Mouse (Mus musculus) natural killer cell, adult 2 months (primary cell): ENCODE results near the gene Olfr33.

Source experiments
- DNase-seq, 2 experiments: peaks; one replicate each; pipeline ENCODE4 v3.0.0; 2022; ENCODE audit warnings: low spot score in 2 of 2

Olfr33 gene

DNA sequence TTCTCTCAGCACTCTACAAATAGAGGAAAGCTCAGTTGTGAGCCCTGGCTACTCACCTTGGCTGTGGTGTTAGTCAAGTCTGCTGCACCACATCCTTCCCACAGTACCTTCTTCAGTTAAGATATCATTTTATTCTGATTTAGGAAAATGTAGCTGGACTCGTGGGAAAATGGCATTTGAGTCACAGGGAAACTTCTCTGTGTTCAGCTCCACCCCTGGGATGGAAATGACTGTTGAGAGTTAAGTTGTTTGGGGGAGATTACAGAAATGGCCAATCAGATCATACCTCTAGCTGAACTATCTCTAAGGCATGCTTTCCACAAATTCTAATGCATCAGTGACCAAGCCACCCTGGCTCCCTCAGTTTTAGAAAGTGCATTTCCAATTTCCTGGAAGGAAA lies at the start of gene Olfr33:
Olfr33 (minus strand) TSS at position 101 of the 400 bp plus-strand sequence.
- no peak for DNase-seq

DNA sequence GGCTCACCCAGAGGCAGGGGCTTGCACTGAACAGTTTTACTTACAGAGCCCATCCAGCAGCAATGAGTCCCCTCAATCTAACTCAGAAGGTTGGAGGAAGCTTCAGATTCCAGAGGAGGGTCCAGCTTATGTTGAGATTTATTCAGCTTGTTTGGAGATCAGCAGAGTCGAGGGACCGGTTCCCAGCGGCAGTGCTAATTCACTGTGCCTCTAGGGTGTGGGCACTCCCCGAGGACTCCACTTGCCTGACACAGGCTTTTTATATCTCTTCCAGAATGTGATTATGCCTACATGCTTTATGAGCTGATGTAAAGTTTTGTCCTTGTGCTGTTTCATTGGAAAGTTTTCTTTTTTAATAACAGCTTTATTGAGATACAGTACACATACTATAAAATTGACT lies 40.4 kb upstream of the Olfr33 start, which contains the start of the genes Olfr560 and Olfr78:
Olfr560 (minus strand) TSS at position 101 of the 400 bp plus-strand sequence.
Olfr78 (minus strand) TSS at position 206 of the 400 bp plus-strand sequence.
- DNase-seq = no peak

DNA sequence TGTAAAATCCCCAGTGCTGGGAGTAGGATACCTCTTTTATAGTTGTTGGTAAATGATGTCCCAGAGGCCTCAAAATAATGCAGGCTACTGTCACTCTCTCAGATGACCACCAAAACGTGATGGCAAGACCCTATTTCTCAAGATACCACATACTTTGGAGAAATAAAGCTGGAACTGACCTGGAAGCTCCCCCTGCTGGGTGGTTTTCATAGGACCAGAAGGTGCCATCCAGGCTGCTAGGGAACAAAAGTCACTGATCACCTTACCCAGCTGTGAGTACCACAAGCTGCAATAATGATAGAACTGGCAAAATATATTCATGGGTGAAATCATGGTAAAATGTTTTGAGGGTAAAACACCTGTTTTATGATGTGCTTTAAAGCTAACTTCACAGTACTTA lies 33.2 kb upstream of the Olfr33 start:
- no peak for DNase-seq

DNA sequence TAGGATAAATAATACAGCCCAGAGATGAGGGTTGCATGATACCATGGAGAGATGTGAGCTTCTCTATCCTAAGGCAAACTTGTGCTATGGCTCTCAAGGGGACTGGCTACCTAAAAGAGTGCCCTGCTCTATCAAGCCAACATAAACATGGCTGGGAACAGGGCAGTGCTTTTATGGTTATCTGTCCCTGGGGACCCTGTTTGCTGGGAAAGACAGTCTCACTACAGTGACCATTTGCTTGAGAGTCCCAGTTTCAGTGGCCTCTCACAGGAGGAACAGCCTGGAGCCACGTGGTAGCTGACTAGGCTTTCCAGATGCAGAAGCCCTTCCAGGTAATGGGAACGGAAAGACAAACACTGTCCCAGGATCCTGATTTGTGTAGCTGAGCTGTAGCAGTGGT lies 18.8 kb upstream of the Olfr33 start:
- no peak for DNase-seq

DNA sequence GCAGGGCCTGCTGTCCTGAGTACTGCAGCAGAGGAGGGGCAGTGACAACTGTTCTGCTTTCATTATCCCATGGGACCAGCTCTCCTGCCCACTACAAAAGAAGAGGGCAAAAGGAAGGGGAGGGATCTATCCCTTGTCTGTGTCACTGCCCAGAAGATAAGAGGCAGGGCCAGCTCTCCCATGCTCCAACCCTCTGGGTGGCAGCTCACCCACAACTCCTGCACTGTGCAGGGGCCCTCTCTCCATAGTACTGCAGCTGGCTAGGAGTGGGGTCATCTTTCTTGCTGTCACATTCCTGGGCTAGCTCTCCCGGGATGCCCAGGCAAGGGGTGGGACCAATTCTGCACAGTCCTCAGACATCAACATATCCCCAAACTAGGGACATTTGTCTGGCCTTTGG lies 14.9 kb upstream of the Olfr33 start:
- no peak for DNase-seq

DNA sequence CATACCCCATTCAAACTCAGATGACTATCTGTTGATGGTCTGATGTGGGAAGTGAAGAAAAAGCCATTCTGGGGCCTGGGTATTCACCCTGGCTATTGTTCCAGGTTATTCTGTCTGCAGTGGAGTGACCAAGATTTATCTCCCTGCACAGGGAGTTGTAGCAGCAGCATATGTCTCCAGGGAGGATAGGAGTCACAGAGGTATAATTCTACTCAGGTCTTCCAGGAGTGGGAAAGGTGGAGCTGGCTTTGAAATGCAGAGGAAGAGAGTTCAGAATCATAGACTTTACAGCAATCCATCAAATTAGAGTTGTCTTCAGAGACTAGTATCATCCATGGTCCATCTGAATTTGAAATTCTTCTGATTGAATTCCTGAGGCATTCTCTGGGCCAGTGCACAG lies 8.5 kb upstream of the Olfr33 start, which contains the start of gene Olfr559:
Olfr559 (minus strand) TSS at position 101 of the 400 bp plus-strand sequence.
- DNase-seq = no peak

DNA sequence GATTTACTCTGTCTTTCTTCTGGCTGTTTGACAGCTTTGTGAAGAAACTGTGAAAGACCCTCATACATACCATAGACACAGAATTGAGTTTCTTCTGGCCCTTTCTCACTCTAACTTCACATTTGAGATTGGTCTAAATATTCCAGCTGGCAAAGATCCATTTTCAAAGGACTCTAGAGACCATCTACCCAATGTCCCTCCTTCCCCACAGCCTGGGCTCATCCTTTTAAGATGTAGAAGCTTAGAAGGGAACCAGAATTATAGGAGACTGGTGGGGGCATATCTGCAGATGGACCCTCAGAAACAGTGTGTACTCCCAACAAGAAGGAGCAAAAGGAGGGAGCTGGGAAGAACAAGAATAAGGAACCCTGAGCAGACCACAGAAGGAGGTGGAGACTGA lies 17.0 kb downstream of the Olfr33 start, which contains the start of gene Olfr558:
Olfr558 (plus strand) TSS at position 301 of the 400 bp plus-strand sequence.
- no peak for DNase-seq

DNA sequence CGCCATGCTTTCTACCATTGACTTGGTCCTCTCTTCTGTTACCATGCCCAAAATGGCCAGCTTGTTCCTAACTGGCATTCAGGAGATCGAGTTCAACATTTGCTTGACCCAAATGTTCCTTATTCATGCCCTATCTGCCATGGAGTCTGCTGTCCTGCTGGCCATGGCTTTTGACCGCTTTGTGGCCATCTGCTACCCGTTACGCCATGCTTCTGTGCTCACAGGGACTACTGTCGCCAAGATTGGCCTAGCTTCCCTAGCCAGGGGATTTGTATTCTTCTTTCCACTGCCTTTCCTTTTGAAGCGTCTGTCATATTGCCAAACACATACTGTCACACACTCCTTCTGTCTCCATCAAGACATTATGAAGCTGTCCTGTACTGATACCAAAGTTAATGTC lies 20.4 kb downstream of the Olfr33 start:
- no peak for DNase-seq

DNA sequence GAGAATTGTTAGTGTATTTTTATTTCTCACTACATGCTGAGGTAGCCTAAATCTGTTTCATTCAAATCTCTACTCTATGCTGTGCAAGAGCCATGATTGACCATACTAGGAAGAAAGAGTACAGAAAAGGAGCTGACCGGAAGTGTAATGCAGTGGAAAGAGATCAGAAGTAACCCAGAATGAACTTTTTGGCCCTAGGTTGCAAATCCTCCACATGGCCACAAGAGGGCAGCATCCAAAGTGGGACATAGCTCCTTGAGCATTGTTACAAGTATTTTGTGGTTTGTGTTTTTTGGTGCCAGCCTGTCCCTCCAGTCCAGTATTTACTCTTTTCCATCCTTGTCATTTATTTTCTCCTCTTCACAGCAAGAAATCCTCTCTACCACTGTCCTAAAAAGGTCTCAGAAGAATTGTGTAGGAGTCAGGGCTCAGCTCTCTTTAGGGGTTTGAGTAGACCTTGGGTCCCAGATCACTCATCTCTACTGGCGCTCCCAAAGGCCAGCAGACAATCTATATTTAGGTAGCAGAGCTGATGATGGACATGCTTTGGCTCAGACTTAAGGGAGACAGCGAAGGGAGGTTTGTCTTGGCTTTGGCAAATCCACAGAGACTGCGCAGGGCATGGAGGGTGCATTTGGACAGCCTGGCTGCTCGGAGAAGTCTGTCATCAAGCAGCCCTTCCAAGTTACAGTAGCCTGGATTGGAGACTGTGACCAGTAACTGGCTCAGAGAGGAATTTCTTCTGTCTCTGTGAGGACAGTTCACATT lies 23.3 kb downstream of the Olfr33 start, which contains the start of gene Olfr557:
Olfr557 (plus strand) TSS at position 553 of the 768 bp plus-strand sequence.
- peak; percentile 25 to 26 for DNase-seq

DNA sequence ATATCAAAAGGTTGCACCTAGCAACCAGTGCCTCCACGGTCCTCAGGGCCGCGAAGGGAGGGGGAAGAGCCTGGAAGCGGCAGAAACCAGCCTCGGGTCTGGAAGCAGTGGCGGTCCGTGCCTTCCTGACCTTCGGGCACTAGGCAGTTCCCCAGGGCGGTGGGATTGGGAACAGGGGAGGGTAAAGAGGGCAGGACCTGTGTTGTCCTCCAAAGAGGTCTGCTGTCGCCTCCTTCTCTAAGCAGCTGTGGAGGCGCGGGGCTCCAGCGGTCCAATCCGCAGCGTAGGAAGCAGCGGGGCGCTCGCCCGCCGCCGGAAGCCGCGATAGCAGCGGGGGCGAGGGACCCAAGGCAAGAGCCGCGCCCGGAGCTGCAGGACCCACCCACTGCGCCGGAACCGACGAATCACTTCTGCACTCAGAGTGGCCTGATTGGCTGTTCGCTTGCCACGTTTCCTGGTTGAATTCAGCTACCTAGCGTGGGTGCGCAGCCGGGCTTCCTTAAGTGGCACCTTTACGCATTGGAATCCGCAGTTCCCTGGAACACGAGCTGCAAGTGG lies 31.8 kb downstream of the Olfr33 start, which contains the start of gene Trim68:
Trim68 (minus strand) TSS at position 384 of the 558 bp plus-strand sequence.
- peak; percentile 76 to 85 for DNase-seq

DNA sequence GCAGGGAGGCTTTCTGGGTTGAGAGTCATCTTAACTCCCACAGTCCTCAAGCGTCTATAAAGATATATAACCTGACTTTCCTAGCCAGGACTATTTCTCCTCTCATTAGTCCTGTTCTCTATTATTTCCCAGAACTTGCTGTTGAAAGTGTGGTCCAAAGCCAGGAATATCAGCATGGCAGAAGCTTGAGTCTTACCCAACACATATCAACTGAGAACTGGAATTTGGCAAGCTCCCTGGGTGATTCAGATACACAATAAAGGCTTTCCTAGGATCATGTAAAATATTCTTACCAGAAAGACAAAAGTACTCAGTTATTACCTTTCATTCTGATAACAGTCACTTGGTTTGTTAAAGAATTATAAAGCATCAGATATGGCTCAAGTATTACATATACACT lies 37.0 kb downstream of the Olfr33 start:
- no peak for DNase-seq

DNA sequence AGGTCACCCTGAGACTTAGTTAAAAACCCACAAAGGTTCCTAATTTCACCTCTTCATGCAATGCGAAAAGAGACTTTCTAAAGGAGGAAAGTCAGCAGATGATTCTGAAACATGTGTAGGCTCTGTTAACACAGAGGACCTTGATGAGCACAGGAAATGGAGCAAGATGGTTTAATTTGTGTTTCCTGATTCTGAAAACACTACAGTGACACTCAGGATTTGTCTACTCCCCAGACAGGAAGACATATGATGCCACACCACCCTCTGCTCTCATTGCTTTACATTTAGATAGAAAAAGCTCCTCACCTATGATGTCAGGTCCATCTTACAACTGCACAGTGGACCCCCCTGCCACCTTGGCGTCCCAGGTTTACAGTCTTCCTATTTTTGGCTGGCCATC lies 42.6 kb downstream of the Olfr33 start:
- no peak for DNase-seq

DNA sequence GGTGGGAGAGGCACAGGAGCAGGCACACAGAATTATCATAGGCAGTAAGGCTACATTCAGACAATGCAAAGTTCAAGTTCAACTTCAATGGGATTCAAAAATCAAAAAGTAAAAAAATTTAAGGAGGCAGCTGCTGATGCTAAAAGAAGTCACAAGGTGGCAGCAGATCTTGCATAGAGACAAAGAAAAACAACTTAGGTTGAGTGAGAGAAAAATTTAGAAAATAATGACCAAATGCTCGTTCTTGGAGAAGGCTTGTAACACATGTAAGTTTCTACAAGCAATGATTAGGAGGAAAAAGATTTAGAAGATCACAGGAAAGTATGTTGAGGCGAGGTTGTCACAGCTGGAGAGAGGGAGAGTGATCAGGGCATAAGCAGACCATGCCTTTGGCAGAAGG lies 53.5 kb downstream of the Olfr33 start:
- DNase-seq = no peak

DNA sequence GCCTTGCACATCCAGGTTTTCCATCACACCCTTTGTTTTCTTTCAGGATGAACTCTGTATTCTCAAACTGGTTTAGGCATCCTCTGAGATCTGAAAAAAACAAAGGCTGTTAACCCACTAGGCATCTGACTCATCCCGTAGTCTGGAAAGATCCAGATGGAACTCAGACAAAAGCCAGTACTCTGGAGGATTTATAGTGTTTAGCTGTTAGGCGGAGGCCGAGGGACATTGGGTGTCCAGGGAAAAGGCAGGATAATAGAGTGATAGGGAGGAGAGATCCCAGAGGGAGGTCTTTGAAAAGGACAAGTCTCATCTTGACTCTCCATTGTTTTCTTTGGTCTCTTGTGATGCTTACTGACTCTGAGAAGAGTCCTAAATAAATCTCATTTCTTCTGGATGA lies 54.3 kb downstream of the Olfr33 start, which contains the start of gene Olfr556:
Olfr556 (plus strand) TSS at position 301 of the 400 bp plus-strand sequence.
- no peak for DNase-seq
